Mouse (Mus musculus) myocyte (in vitro differentiated cells): Measurements from ENCODE around the gene Cldn34c4.

Experiments used
- E2F4 ChIP-seq: IDR thresholded peaks from one replicate; pipeline ENCODE4 v1.6.1; 2011; ENCODE audit warnings: mild to moderate bottlenecking, control low read depth, moderate library complexity; ENCODE audit not compliant: insufficient read depth
- MAX ChIP-seq: IDR thresholded peaks from one replicate; pipeline ENCODE4 v1.6.1; 2011; ENCODE audit warnings: low read depth, mild to moderate bottlenecking, control low read depth
- MYOD1 ChIP-seq, 3 experiments: IDR thresholded peaks; one replicate each; pipeline ENCODE4 v1.6.1; 2011; ENCODE audit warnings: control low read depth in 2 of 3, low read depth in 2 of 3, mild to moderate bottlenecking in 2 of 3, moderate library complexity in 1 of 3; ENCODE audit not compliant: insufficient read length in 2 of 3, control insufficient read depth in 1 of 3
- MYOG ChIP-seq, 3 experiments: IDR thresholded peaks; one replicate each; pipeline ENCODE4 v1.6.1; 2011; ENCODE audit warnings: control low read depth in 2 of 3, low read depth in 2 of 3, mild to moderate bottlenecking in 2 of 3; ENCODE audit not compliant: insufficient read length in 2 of 3, control insufficient read depth in 1 of 3, insufficient read depth in 1 of 3
- POLR2A ChIP-seq: IDR thresholded peaks from one replicate; pipeline ENCODE4 v1.6.1; 2011; ENCODE audit warnings: low read depth, mild to moderate bottlenecking, control low read depth, moderate library complexity; ENCODE audit not compliant: insufficient read length
- POLR2AphosphoS2 ChIP-seq: IDR thresholded peaks from one replicate; pipeline ENCODE4 v1.6.1; 2011; ENCODE audit warnings: low read depth, control low read depth; ENCODE audit not compliant: insufficient read length
- REST ChIP-seq: IDR thresholded peaks from one replicate; pipeline ENCODE4 v1.6.1; 2011; ENCODE audit warnings: mild to moderate bottlenecking, control low read depth, moderate library complexity; ENCODE audit not compliant: insufficient read depth, insufficient read length
- SRF ChIP-seq: IDR thresholded peaks from one replicate; pipeline ENCODE4 v1.6.1; 2011; ENCODE audit warnings: low read depth; ENCODE audit not compliant: control insufficient read depth, insufficient read length
- TCF12 ChIP-seq: IDR thresholded peaks from one replicate; pipeline ENCODE4 v1.6.1; 2011; ENCODE audit warnings: mild to moderate bottlenecking, control low read depth; ENCODE audit not compliant: poor library complexity, insufficient read depth, severe bottlenecking
- TCF3 ChIP-seq: IDR thresholded peaks from one replicate; pipeline ENCODE4 v1.6.1; 2011; ENCODE audit warnings: low read depth, control low read depth; ENCODE audit not compliant: insufficient read length
- USF1 ChIP-seq: IDR thresholded peaks from one replicate; pipeline ENCODE4 v1.6.1; 2011; ENCODE audit warnings: low read depth, mild to moderate bottlenecking, control low read depth, moderate library complexity

DNA sequence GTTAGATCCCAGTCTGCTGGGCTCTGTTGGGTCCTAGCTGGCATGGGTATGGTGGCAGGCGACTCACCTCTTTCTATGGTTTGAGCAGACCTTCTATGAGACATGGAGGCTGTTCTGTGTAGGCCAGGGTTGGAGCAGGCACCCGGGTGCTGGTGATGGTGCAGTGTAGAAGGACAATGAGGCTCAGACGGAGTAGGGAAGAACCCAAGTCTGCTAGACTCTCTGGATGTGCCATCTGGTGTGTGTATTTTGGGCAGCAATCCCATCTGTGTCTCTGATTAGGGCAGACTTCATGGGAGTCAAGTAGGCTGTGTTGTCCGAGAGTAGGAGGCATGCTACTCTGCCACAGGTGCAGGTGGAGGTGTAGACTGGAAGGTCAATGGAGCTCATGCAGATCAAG, 10.7 kb upstream of the Cldn34c4 start:
- TF ChIP-seq POLR2A (no peak), TCF12 (no peak), USF1 (no peak), POLR2AphosphoS2 (no peak), E2F4 (no peak), MYOG (IDR thresholded peaks at IDR 0.05; ENCODE audit: control insufficient read depth in 1 of 3, insufficient read depth in 1 of 3, insufficient read length in 2 of 3, low read depth in 2 of 3) (no peak), MAX (no peak), MYOD1 (IDR thresholded peaks at IDR 0.05; ENCODE audit: control insufficient read depth in 1 of 3, insufficient read length in 2 of 3, low read depth in 2 of 3) (no peak), TCF3 (no peak), REST (no peak), SRF (no peak)
